Mouse (Mus musculus) MEL (cell line): ENCODE measurements at regions not wholly inside any gene's neighbourhood (a gene's known extent, or its start where the extent isn't known, plus 50 kb on each side); places are given as distances from the start of the nearest gene placed in this dataset.

Source experiments
- DNase-seq: peaks from one replicate; pipeline ENCODE4 v3.0.0; 2011; ENCODE audit warnings: low read depth, low spot score
- H3K27ac ChIP-seq: 2 replicates; pipeline ENCODE4 v1.5.1; 2012; ENCODE audit warnings: low read depth, mild to moderate bottlenecking, control low read depth, low read length, moderate library complexity; ENCODE audit not compliant: control insufficient read depth
- H3K27me3 ChIP-seq, 2 experiments: fragments of 150-350 bp in 1 of 2; sonication (generic) in 1 of 2; 2 replicates each; pipeline ENCODE4 v1.6.1; 2012; ENCODE audit warnings: low read length in 2 of 2, mild to moderate bottlenecking in 2 of 2, improper control_type of control experiment in 1 of 2, moderate library complexity in 1 of 2; ENCODE audit not compliant: insufficient read depth in 2 of 2, control insufficient read depth in 1 of 2
- H3K36me3 ChIP-seq, 2 experiments: 2 replicates each; pipeline ENCODE4 v1.6.1; 2012 to 2014; ENCODE audit warnings: low read length in 2 of 2, improper control_type of control experiment in 1 of 2, inconsistent platforms in 1 of 2, mild to moderate bottlenecking in 1 of 2; ENCODE audit not compliant: insufficient read depth in 2 of 2, control insufficient read depth in 1 of 2
- H3K4me1 ChIP-seq, 2 experiments: fragments of 150-350 bp in 1 of 2; sonication (generic) in 1 of 2; 2 replicates each; pipeline ENCODE4 v1.6.1; 2012; ENCODE audit warnings: low read length in 2 of 2, improper control_type of control experiment in 1 of 2, mild to moderate bottlenecking in 1 of 2; ENCODE audit not compliant: insufficient read depth in 2 of 2, control insufficient read depth in 1 of 2
- H3K4me3 ChIP-seq, 2 experiments: fragments of 150-350 bp in 1 of 2; sonication (generic) in 1 of 2; 2 replicates each; pipeline ENCODE4 v1.5.1; 2012; ENCODE audit warnings: low read depth in 2 of 2, low read length in 2 of 2, mild to moderate bottlenecking in 2 of 2, moderate library complexity in 2 of 2, control low read depth in 1 of 2, improper control_type of control experiment in 1 of 2; ENCODE audit not compliant: control insufficient read depth in 1 of 2, insufficient read depth in 1 of 2
- H3K79me2 ChIP-seq: 2 replicates; pipeline ENCODE4 v1.6.1; 2012; ENCODE audit warnings: mild to moderate bottlenecking, low read length, moderate library complexity; ENCODE audit not compliant: control insufficient read depth, poor library complexity, insufficient read depth
- H3K9ac ChIP-seq: 2 replicates; pipeline ENCODE4 v1.6.1; 2012; ENCODE audit warnings: low read depth, mild to moderate bottlenecking, control low read depth, low read length, moderate library complexity; ENCODE audit not compliant: control insufficient read depth, poor library complexity, severe bottlenecking
- H3K9me3 ChIP-seq: fragments of 150-350 bp; sonication (generic); replicated peaks from 2 replicates; pipeline ENCODE4 v1.6.1; 2012; ENCODE audit warnings: mild to moderate bottlenecking, low read length, improper control_type of control experiment, moderate library complexity; ENCODE audit not compliant: insufficient read depth
- BHLHE40 ChIP-seq: IDR thresholded peaks from 2 replicates; pipeline ENCODE4 v1.6.1; 2012; ENCODE audit warnings: low read depth, mild to moderate bottlenecking, inconsistent platforms, low read length, improper control_type of control experiment, borderline replicate concordance
- CHD1 ChIP-seq: IDR thresholded peaks from 2 replicates; pipeline ENCODE4 v1.6.1; 2012; ENCODE audit warnings: low read depth, mild to moderate bottlenecking, inconsistent platforms, low read length, improper control_type of control experiment
- E2F4 ChIP-seq: IDR thresholded peaks from 2 replicates; pipeline ENCODE4 v1.6.1; 2011; ENCODE audit warnings: low read depth, low read length, improper control_type of control experiment, borderline replicate concordance
- EP300 ChIP-seq, 2 experiments: IDR thresholded peaks; 2 replicates each; pipeline ENCODE4 v1.6.1; 2011; ENCODE audit warnings: improper control_type of control experiment in 2 of 2, low read length in 2 of 2, low read depth in 1 of 2, mild to moderate bottlenecking in 1 of 2
- GABPA ChIP-seq: IDR thresholded peaks from 2 replicates; pipeline ENCODE4 v1.6.1; 2012; ENCODE audit warnings: low read depth, mild to moderate bottlenecking, inconsistent platforms, low read length, improper control_type of control experiment, moderate library complexity
- JUND ChIP-seq: IDR thresholded peaks from 2 replicates; pipeline ENCODE4 v1.6.1; 2011; ENCODE audit warnings: low read depth, mild to moderate bottlenecking, improper control_type of control experiment, low read length
- KAT2A ChIP-seq: conservative IDR thresholded peaks from 2 replicates; pipeline ENCODE4 v1.6.1; 2012; ENCODE audit warnings: low read depth, low read length, improper control_type of control experiment, inconsistent platforms
- MYB ChIP-seq: IDR thresholded peaks from 2 replicates; pipeline ENCODE4 v1.6.1; 2011; ENCODE audit warnings: mild to moderate bottlenecking, low read depth, low read length, improper control_type of control experiment
- POLR2A ChIP-seq, 2 experiments: IDR thresholded peaks; 2 replicates each; pipeline ENCODE4 v1.6.1; 2011 to 2012; ENCODE audit warnings: low read length in 2 of 2, mild to moderate bottlenecking in 2 of 2, control low read depth in 1 of 2, improper control_type of control experiment in 1 of 2, low read depth in 1 of 2, moderate library complexity in 1 of 2; ENCODE audit not compliant: control insufficient read depth in 1 of 2, insufficient read depth in 1 of 2, poor library complexity in 1 of 2
- RAD21 ChIP-seq: IDR thresholded peaks from 2 replicates; pipeline ENCODE4 v1.6.1; 2011; ENCODE audit warnings: mild to moderate bottlenecking, low read depth, low read length, improper control_type of control experiment
- SIN3A ChIP-seq: IDR thresholded peaks from 2 replicates; pipeline ENCODE4 v1.6.1; 2012; ENCODE audit warnings: low read length, improper control_type of control experiment, inconsistent platforms
- TAL1 ChIP-seq: IDR thresholded peaks from 2 replicates; pipeline ENCODE4 v1.6.1; 2012; ENCODE audit warnings: mild to moderate bottlenecking, inconsistent platforms, low read length, moderate library complexity, mixed read lengths
- TBP ChIP-seq: IDR thresholded peaks from 2 replicates; pipeline ENCODE4 v1.8.0; 2011; ENCODE audit warnings: low read depth, low read length, improper control_type of control experiment
- UBTF ChIP-seq: IDR thresholded peaks from 2 replicates; pipeline ENCODE4 v1.6.1; 2012; ENCODE audit warnings: low read depth, mild to moderate bottlenecking, inconsistent platforms, low read length, improper control_type of control experiment, moderate library complexity, borderline replicate concordance; ENCODE audit not compliant: insufficient read depth
- ZKSCAN1 ChIP-seq: IDR thresholded peaks from 2 replicates; pipeline ENCODE4 v1.6.1; 2012; ENCODE audit warnings: low read depth, mild to moderate bottlenecking, inconsistent platforms, low read length, improper control_type of control experiment, moderate library complexity
- ZMIZ1 ChIP-seq: IDR thresholded peaks from 2 replicates; pipeline ENCODE4 v1.6.1; 2012; ENCODE audit warnings: low read depth, mild to moderate bottlenecking, inconsistent platforms, low read length, improper control_type of control experiment, moderate library complexity

DNA sequence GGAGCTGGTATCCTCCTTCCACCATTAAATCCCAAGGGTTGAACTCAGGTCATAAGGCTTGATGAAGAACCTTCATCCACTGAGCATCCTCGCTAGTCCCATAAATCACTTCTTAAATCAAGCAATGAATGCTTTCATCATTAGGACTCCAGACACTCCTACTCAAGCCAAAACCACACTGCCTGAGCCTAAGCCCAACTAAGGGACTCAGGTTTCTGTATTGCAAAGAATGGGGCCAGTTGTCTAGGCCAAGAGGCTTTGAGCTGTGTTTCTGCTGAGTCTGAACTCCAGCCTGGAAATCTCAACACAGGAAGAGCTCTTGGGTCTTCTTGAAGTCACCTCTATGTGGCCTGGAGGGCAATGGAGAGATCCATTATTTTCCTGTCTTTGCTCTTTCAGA is 138.4 kb upstream of the Spdye4c start:
- Histone ChIP-seq H3K4me3 (no peak overlapping the region), H3K27me3 (peaks cover 2 to 13% of the 10 kb centered on the region in 2 experiments), H3K4me1 (no peaks in the 10 kb centered on the region), H3K9ac (no peak overlapping the region), H3K9me3 (no peaks in the 10 kb centered on the region), H3K36me3 (no peaks in the 10 kb centered on the region), H3K27ac (no peak overlapping the region), H3K79me2 (no peaks in the 10 kb centered on the region)
- TF ChIP-seq TBP = no peak
- TF ChIP-seq BHLHE40 = no peak
- TF ChIP-seq E2F4 = no peak
- TF ChIP-seq CHD1 = no peak
- no peak for TF ChIP-seq ZMIZ1
- no peak for TF ChIP-seq GABPA
- no peak for DNase-seq

- no peaks in the 10 kb centered on the region for H3K79me2 ChIP-seq
- no peaks in the 10 kb centered on the region for H3K4me1 ChIP-seq
- no peak overlapping the region for H3K4me3 ChIP-seq
- no peaks in the 10 kb centered on the region for H3K36me3 ChIP-seq
- DNase-seq = no peak
- no peak overlapping the region for H3K27ac ChIP-seq
- no peak for TF ChIP-seq POLR2A (IDR thresholded peaks at IDR 0.05; ENCODE audit: control insufficient read depth in 1 of 2, insufficient read depth in 1 of 2, low read depth in 1 of 2, low read length in 2 of 2, poor library complexity in 1 of 2)
- H3K27me3 ChIP-seq = peaks cover 4 to 11% of the 10 kb centered on the region in 2 experiments
- no peaks in the 10 kb centered on the region for H3K9me3 ChIP-seq
- H3K9ac ChIP-seq = no peak overlapping the region
These were observed 136.5 kb upstream of the Spdye4c start for GRCm38 (mm10) chr2:128454509-128454908.

- Histone ChIP-seq H3K36me3 (no peaks in the 10 kb centered on the region), H3K9ac (no peak overlapping the region), H3K79me2 (no peaks in the 10 kb centered on the region), H3K4me1 (no peaks in the 10 kb centered on the region), H3K27me3 (peaks cover 2 to 7% of the 10 kb centered on the region in 2 experiments; a peak in 3 of 4 replicates), H3K9me3 (no peaks in the 10 kb centered on the region), H3K27ac (no peak overlapping the region), H3K4me3 (no peak overlapping the region)
- DNase-seq = no peak
- TF ChIP-seq ZKSCAN1 (no peak), TAL1 (no peak), KAT2A (no peak), MYB (no peak), RAD21 (no peak), EP300 (IDR thresholded peaks at IDR 0.05; ENCODE audit: low read depth in 1 of 2, low read length in 2 of 2) (no peak), CHD1 (no peak), SIN3A (no peak), JUND (no peak), UBTF (no peak), ZMIZ1 (no peak)
These were observed 133.3 kb upstream of the Spdye4c start for GRCm38 (mm10) chr2:128457591-128458209.
